ENCODE assay signal across 12 mouse cellular contexts in the genomic region with DNA sequence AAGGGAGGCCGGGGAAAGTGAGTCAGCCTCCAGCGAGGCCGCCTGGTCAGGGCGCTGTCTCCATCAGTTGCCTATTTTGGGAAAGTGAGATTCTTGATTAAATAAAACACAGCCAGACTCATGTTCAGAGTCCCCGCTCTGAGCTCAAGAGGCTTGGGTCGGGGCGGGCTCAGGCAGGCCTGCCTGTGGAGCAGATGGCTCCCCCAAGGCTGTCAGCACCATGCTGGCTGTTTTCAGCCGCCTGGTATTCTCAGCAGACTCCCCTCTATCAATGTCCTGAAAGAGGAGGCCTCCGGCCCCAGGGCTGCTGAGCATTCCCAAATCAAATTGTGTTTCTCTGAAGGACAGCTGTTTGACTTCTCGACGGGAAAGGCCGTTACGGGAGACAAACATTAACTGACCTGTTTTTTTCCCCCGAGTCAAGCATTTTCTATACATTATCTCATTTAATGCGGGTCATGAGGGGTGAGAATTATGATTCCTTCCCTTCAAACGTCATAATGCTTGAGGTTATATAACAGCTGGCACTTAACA. TPM values are rescaled to one million over a fixed set of nuclear protein-coding genes. Genes with fewer than 3 reads are reported as not detected.
A peak's percentile ranks its signal among the peaks of the same experiment; 100 is the strongest.
DNase-seq lines count a peak whose midpoint lies in the region; ATAC-seq and TF ChIP-seq lines count a peak whose summit lies in the region.
"Had no signal": no experiment of that assay in that cellular context is flagged by ENCODE, and none has a peak within 500 bp of the region (broad histone marks: within the 10 kb centered on the region; RNA-seq: fewer than 3 reads in every experiment).

No protein-coding gene starts in this region.

- no peak for ATAC-seq in forebrain, embryonic 14.5 days
- ATAC-seq in forebrain, embryonic 15.5 days (replicated peaks) = no peak
- ATAC-seq in heart, embryonic 16.5 days (replicated peaks; ENCODE audit: extremely low read depth, insufficient read depth, low FRiP score) = 0 out of 2 replicates have a peak, but pooled peaks have one; percentile 41
- no peak for ATAC-seq in stomach, postnatal 0 days (ENCODE audit: low FRiP score, low TSS enrichment)

- no peak overlapping the region for H3K27ac ChIP-seq in forebrain, embryonic 14.5 days (ENCODE audit: low read depth, low read length)
- no peak overlapping the region for H3K27ac ChIP-seq in forebrain, embryonic 15.5 days (replicated peaks)
- H3K27ac ChIP-seq in heart, embryonic 16.5 days (ENCODE audit: low read length) = 0 out of 2 replicates have a peak overlapping the region, but pooled peaks have one; percentile 11
- H3K27ac ChIP-seq in stomach, postnatal 0 days (replicated peaks) = 0 out of 2 replicates have a peak overlapping the region, but pooled peaks have one; percentile 18
- H3K27ac ChIP-seq: limb, embryonic 12.5 days had no signal

- H3K4me2 ChIP-seq in forebrain, embryonic 14.5 days (ENCODE audit: low read length) = no peak overlapping the region
- H3K4me2 ChIP-seq in forebrain, embryonic 15.5 days (replicated peaks) = no peak overlapping the region
- H3K4me2 ChIP-seq in heart, embryonic 16.5 days (ENCODE audit: low read depth, low read length) = no peak overlapping the region
- no peak overlapping the region for H3K4me2 ChIP-seq in stomach, postnatal 0 days (replicated peaks; ENCODE audit: low read depth)
- H3K4me2 ChIP-seq: limb, embryonic 12.5 days had no signal

- no peak for TF ChIP-seq CTCF in stomach, postnatal 0 days (IDR thresholded peaks at IDR 0.05; ENCODE audit: low read depth)

- H3K27me3 ChIP-seq in forebrain, embryonic 14.5 days (replicated peaks; ENCODE audit: control insufficient read depth, insufficient read depth, low read length) = no peaks in the 10 kb centered on the region
- no peaks in the 10 kb centered on the region for H3K27me3 ChIP-seq in forebrain, embryonic 15.5 days
- H3K27me3 ChIP-seq in heart, embryonic 16.5 days (ENCODE audit: control insufficient read depth, insufficient read depth, low read length) = peaks cover 10% of the 10 kb centered on the region
- no peaks in the 10 kb centered on the region for H3K27me3 ChIP-seq in stomach, postnatal 0 days (ENCODE audit: control insufficient read depth, insufficient read depth, low read length)

- no peaks in the 10 kb centered on the region for H3K36me3 ChIP-seq in forebrain, embryonic 14.5 days (ENCODE audit: control insufficient read depth, insufficient read depth, low read length)
- no peaks in the 10 kb centered on the region for H3K36me3 ChIP-seq in forebrain, embryonic 15.5 days
- no peaks in the 10 kb centered on the region for H3K36me3 ChIP-seq in heart, embryonic 16.5 days (ENCODE audit: control insufficient read depth, insufficient read depth)
- no peaks in the 10 kb centered on the region for H3K36me3 ChIP-seq in stomach, postnatal 0 days (ENCODE audit: control insufficient read depth, insufficient read depth, low read length)
- H3K36me3 ChIP-seq: limb, embryonic 12.5 days had no signal

- WGBS in forebrain, embryonic 14.5 days = 61% methylated on average over 16 of the region's 16 CpGs
- 62% methylated on average over 16 of the region's 16 CpGs for WGBS in forebrain, embryonic 15.5 days
- WGBS in heart, embryonic 16.5 days = 35% methylated on average over 16 of the region's 16 CpGs
- 46% methylated on average over 16 of the region's 16 CpGs for WGBS in stomach, postnatal 0 days

- TF ChIP-seq EP300 in stomach, postnatal 0 days (optimal IDR thresholded peaks at IDR 0.05) = no peak

- peaks cover 48% of the 10 kb centered on the region for H3K4me1 ChIP-seq in forebrain, embryonic 14.5 days (ENCODE audit: control insufficient read depth, insufficient read depth, low read length)
- peaks cover 72% of the 10 kb centered on the region for H3K4me1 ChIP-seq in forebrain, embryonic 15.5 days
- H3K4me1 ChIP-seq in heart, embryonic 16.5 days (ENCODE audit: control insufficient read depth, insufficient read depth, low read length) = peaks cover 36% of the 10 kb centered on the region
- peaks cover 7% of the 10 kb centered on the region for H3K4me1 ChIP-seq in stomach, postnatal 0 days (replicated peaks; ENCODE audit: control insufficient read depth, insufficient read depth)

- H3K9ac ChIP-seq in forebrain, embryonic 14.5 days (ENCODE audit: low read length) = no peak overlapping the region
- H3K9ac ChIP-seq in forebrain, embryonic 15.5 days (replicated peaks) = no peak overlapping the region
- no peak overlapping the region for H3K9ac ChIP-seq in heart, embryonic 16.5 days (ENCODE audit: low read length)
- H3K9ac ChIP-seq in stomach, postnatal 0 days (ENCODE audit: low read length) = no peak overlapping the region
- H3K9ac ChIP-seq: limb, embryonic 12.5 days had no signal

- DNase-seq in forebrain, embryonic 14.5 days (ENCODE audit: low spot score) = peak; percentile 52
- DNase-seq in right cerebral cortex, postnatal 25 days = peak; percentile 10
- no peak for DNase-seq in right cerebral cortex, adult 2 months (ENCODE audit: low spot score in 2 of 2)
- no peak for DNase-seq in stomach, postnatal 0 days (ENCODE audit: low spot score)
- no peak for DNase-seq in gastrocnemius, adult 8-10 months (ENCODE audit: low spot score in 2 of 2)
- DNase-seq in layer of hippocampus, adult 8-10 months (ENCODE audit: low spot score in 2 of 2) = no peak
- DNase-seq: adrenal gland, postnatal 25 days; gastrocnemius, postnatal 36 days; kidney, postnatal 25 days had no signal

- H3K9me3 ChIP-seq in forebrain, embryonic 14.5 days (replicated peaks; ENCODE audit: control insufficient read depth, low read length) = no peaks in the 10 kb centered on the region
- no peaks in the 10 kb centered on the region for H3K9me3 ChIP-seq in forebrain, embryonic 15.5 days
- H3K9me3 ChIP-seq in heart, embryonic 16.5 days (replicated peaks; ENCODE audit: control insufficient read depth, low read length) = no peaks in the 10 kb centered on the region
- H3K9me3 ChIP-seq in stomach, postnatal 0 days (ENCODE audit: control insufficient read depth, low read length) = no peaks in the 10 kb centered on the region
- H3K9me3 ChIP-seq: limb, embryonic 12.5 days had no signal

- no peak overlapping the region for H3K4me3 ChIP-seq in forebrain, embryonic 14.5 days (ENCODE audit: low read depth, low read length)
- no peak overlapping the region for H3K4me3 ChIP-seq in forebrain, embryonic 15.5 days
- no peak overlapping the region for H3K4me3 ChIP-seq in heart, embryonic 16.5 days (ENCODE audit: low read length)
- no peak overlapping the region for H3K4me3 ChIP-seq in stomach, postnatal 0 days (ENCODE audit: low read depth, low read length)
- H3K4me3 ChIP-seq: limb, embryonic 12.5 days had no signal

RNA-seq across cellular contexts. Expression of a gene that starts 50.6 kb away (rescaled TPM):
- polyA plus RNA-seq in forebrain, embryonic 14.5 days (2014; fragmentation: Nextera tagmentation; extraction: Ambion mirVana) = 36.7 and 44.8 TPM in 2 replicates
- polyA plus RNA-seq in forebrain, embryonic 15.5 days (2015; fragmentation: Nextera tagmentation; extraction: Ambion mirVana) = 46.7 and 53.4 TPM in 2 replicates
- polyA plus RNA-seq in heart, embryonic 16.5 days (2015; fragmentation: Nextera tagmentation; extraction: Ambion mirVana) = 62.8 and 63.1 TPM in 2 replicates
- 26.4 and 30.0 TPM in 2 replicates for polyA plus RNA-seq in stomach, postnatal 0 days (2015; fragmentation: Nextera tagmentation; extraction: Ambion mirVana)
- total RNA-seq in gastrocnemius, adult 8-10 months (2022) = 1 to 10 TPM; 4.3 to 7.5 (median 5.9) TPM
- total RNA-seq in layer of hippocampus, adult 8-10 months (2022) = 10 to 100 TPM; 24.2 to 29.3 (median 26.5) TPM

Comparison
In these comparisons a context has a peak if more than half of its experiments do, and no peak if none do; other contexts are left out.
1. DNase-seq: peak in forebrain, embryonic 14.5 days (single experiment) and right cerebral cortex, postnatal 25 days (single experiment); none in right cerebral cortex, adult 2 months (0 of 2), stomach, postnatal 0 days (single experiment), gastrocnemius, adult 8-10 months (0 of 2) and layer of hippocampus, adult 8-10 months (0 of 2).
2. H3K27ac ChIP-seq: peak in heart, embryonic 16.5 days (single experiment) and stomach, postnatal 0 days (single experiment); none in forebrain, embryonic 14.5 days (single experiment) and forebrain, embryonic 15.5 days (single experiment).